Mouse (Mus musculus): ENCODE results near the gene Anxa9.

DNA sequence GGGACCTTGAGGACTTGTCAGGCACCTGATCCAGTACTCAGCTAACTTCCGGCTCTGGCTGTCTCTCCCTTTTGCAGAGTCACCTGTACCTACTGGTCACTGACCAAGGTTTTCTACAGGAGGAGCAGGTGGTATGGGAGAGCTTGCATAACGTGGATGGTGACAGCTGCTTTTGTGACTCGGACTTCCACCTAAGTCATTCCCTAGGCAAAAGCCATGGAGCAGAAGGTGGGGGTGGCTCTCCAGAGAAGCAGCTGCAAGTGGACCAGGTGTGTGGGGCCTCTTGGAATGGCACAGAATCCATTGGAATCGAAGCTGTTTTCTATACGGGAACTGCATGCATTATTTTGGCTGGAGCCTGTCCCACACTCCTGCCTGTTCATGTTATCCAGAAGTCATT lies 12.3 kb downstream of the Anxa9 start:
- TF ChIP-seq EP300 (IDR thresholded peaks at IDR 0.05; ENCODE audit: low read length) = no peak
- TF ChIP-seq POLR2A (IDR thresholded peaks at IDR 0.05; ENCODE audit: low read depth, low read length) = no peak
- no peak for TF ChIP-seq ELF1 (IDR thresholded peaks at IDR 0.05; ENCODE audit: low read depth, low read length)
- TF ChIP-seq SIN3A (IDR thresholded peaks at IDR 0.05; ENCODE audit: low read length) = no peak
- no peak for TF ChIP-seq MXI1 (IDR thresholded peaks at IDR 0.05; ENCODE audit: low read depth, low read length)
- TF ChIP-seq MAFK (IDR thresholded peaks at IDR 0.05; ENCODE audit: insufficient replicate concordance, low read length) = no peak
- no peak for TF ChIP-seq CTCF (conservative IDR thresholded peaks at IDR 0.05 in 1 of 2, IDR thresholded peaks at IDR 0.05 in 1 of 2; ENCODE audit: low read depth in 2 of 2, low read length in 2 of 2)
- TF ChIP-seq E2F4 (IDR thresholded peaks at IDR 0.05; ENCODE audit: insufficient replicate concordance, low read depth, low read length) = no peak
- TF ChIP-seq MEF2A (IDR thresholded peaks at IDR 0.05; ENCODE audit: borderline replicate concordance, low read depth, low read length) = no peak
- no peak for TF ChIP-seq IRF4 (IDR thresholded peaks at IDR 0.05; ENCODE audit: low read depth, low read length)
- TF ChIP-seq HCFC1 (IDR thresholded peaks at IDR 0.05; ENCODE audit: low read depth, low read length) = no peak
- no peak for TF ChIP-seq KAT2A (IDR thresholded peaks at IDR 0.05; ENCODE audit: insufficient replicate concordance, low read length)
- TF ChIP-seq ZNF384 (IDR thresholded peaks at IDR 0.05; ENCODE audit: low read depth, low read length) = no peak
- TF ChIP-seq SMC3 (IDR thresholded peaks at IDR 0.05; ENCODE audit: low read depth, low read length) = no peak

Data from CH12.LX (cell line).